Mouse (Mus musculus) ES-Bruce4 (cell line): ENCODE results near the gene Ankrd40.

Experiments
- CTCF ChIP-seq: IDR thresholded peaks from one replicate; pipeline ENCODE4 v1.8.1; 2011; ENCODE audit warnings: low read depth, low read length
- EP300 ChIP-seq: IDR thresholded peaks from 2 replicates; pipeline ENCODE4 v1.6.1; 2011; ENCODE audit warnings: low read depth, low read length; ENCODE audit not compliant: insufficient read depth
- POLR2A ChIP-seq: IDR thresholded peaks from one replicate; pipeline ENCODE4 v1.8.1; 2011; ENCODE audit warnings: low read length; ENCODE audit not compliant: insufficient read depth

- TF ChIP-seq POLR2A (no peak), CTCF (no peak), EP300 (no peak)
Measured at GRCm38 (mm10) chr11:94322636-94323035, 5.2 kb upstream of the Ankrd40 start.
